Mouse (Mus musculus) ES-Bruce4 (cell line): ENCODE results near the gene Pla2g10.

Experiments used
- CTCF ChIP-seq: IDR thresholded peaks from one replicate; pipeline ENCODE4 v1.8.1; 2011; ENCODE audit warnings: low read depth, low read length
- POLR2A ChIP-seq: IDR thresholded peaks from one replicate; pipeline ENCODE4 v1.8.1; 2011; ENCODE audit warnings: low read length; ENCODE audit not compliant: insufficient read depth

- TF ChIP-seq CTCF (no peak), POLR2A (no peak)
These were observed 17.3 kb upstream of the Pla2g10 start for GRCm38 (mm10) chr16:13748124-13748523.
